Mouse (Mus musculus): Measurements from ENCODE around the gene Gm21698. TPM values are rescaled to one million over a fixed set of nuclear protein-coding genes. Genes with fewer than 3 reads are reported as not detected.
"Not testable (repeated sequence)": the region's sequence is repeated elsewhere in the genome, so short reads cannot be mapped to it uniquely, and the experiment has no call there.

Gm21698 gene
- not detected for total RNA-seq (2021)
- long read RNA-seq, experiment 1: 0 reads
- long read RNA-seq, experiment 2: 0 reads

- DNase-seq (ENCODE audit: low spot score in 2 of 2): not testable (repeated sequence)
These were observed at the start of gene Gm21698 for GRCm38 (mm10) chr5:25988550-25988949. Gene Gm21698 (minus strand): TSS chr5:25988650.

- not testable (repeated sequence) for DNase-seq (ENCODE audit: low spot score in 2 of 2)
These were observed 34.4 kb upstream of the Gm21698 start, which contains the start of gene Gm5862 for GRCm38 (mm10) chr5:26022816-26023215. Gene Gm5862 (minus strand): TSS chr5:26022916.

- not testable (repeated sequence) for DNase-seq (ENCODE audit: low spot score in 2 of 2)
These were observed 19.2 kb upstream of the Gm21698 start for GRCm38 (mm10) chr5:26007697-26008096.

- peak; percentile 19 to 21 for DNase-seq (ENCODE audit: low spot score in 2 of 2)
These were observed 18.7 kb upstream of the Gm21698 start for GRCm38 (mm10) chr5:26006937-26007695.

GRCm38 (mm10) chr5:26004698-26005097 lies 16.2 kb upstream of the Gm21698 start, which contains the start of gene Gm1979:
Gene Gm1979 (minus strand): TSS chr5:26004798.
- DNase-seq (ENCODE audit: low spot score in 2 of 2): not testable (repeated sequence)

- DNase-seq (ENCODE audit: low spot score in 2 of 2): not testable (repeated sequence)
These were observed 15.9 kb downstream of the Gm21698 start, which contains the start of gene Gm21680 for GRCm38 (mm10) chr5:25972563-25972962. Gene Gm21680 (minus strand): TSS chr5:25972663.

GRCm38 (mm10) chr5:25957050-25957449 lies 31.4 kb downstream of the Gm21698 start:
- DNase-seq (ENCODE audit: low spot score in 2 of 2): not testable (repeated sequence)

- DNase-seq (ENCODE audit: low spot score in 2 of 2): peak; percentile 11 to 18
These were observed 31.8 kb downstream of the Gm21698 start for GRCm38 (mm10) chr5:25956611-25957010.

- not testable (repeated sequence) for DNase-seq (ENCODE audit: low spot score in 2 of 2)
These were observed 34.1 kb downstream of the Gm21698 start, which contains the start of gene Gm21671 for GRCm38 (mm10) chr5:25954317-25954716. Gene Gm21671 (minus strand): TSS chr5:25954417.

GRCm38 (mm10) chr5:25945391-25945790 lies 43.1 kb downstream of the Gm21698 start:
- not testable (repeated sequence) for DNase-seq (ENCODE audit: low spot score in 2 of 2)

GRCm38 (mm10) chr5:25942281-25942680 lies 46.2 kb downstream of the Gm21698 start, which contains the start of gene Gm21663:
Gene Gm21663 (minus strand): TSS chr5:25942381.
- not testable (repeated sequence) for DNase-seq (ENCODE audit: low spot score in 2 of 2)

Other genes with a start within 250 kb of the Gm21698 start
- 10 to 100 TPM in 1 of 2 experiments, 1 to 10 TPM in 1; 5.7 to 11.3 TPM for gene Actr3b, start 228.7 kb downstream of the Gm21698 start, total RNA-seq (2021)
- not detected for gene Gm21663, start 46.3 kb downstream of the Gm21698 start, total RNA-seq (2021)
- not detected for gene Gm21671, start 34.2 kb downstream of the Gm21698 start, total RNA-seq (2021)
- not detected for gene Gm21680, start 16.0 kb downstream of the Gm21698 start, total RNA-seq (2021)
- gene Gm1979, start 16.1 kb upstream of the Gm21698 start, total RNA-seq (2021): not detected
- gene Gm5862, start 34.3 kb upstream of the Gm21698 start, total RNA-seq (2021): not detected
- gene Speer4a, start 50.9 kb upstream of the Gm21698 start, total RNA-seq (2021): under 1 TPM in 1 of 2 experiments, not detected in 1; 0.17 TPM
- not detected for gene Gm7347, start 69.9 kb upstream of the Gm21698 start, total RNA-seq (2021)
- not detected for gene Gm10471, start 100.6 kb upstream of the Gm21698 start, total RNA-seq (2021)
- not detected for gene 5031410I06Rik, start 116.7 kb upstream of the Gm21698 start, total RNA-seq (2021)
- gene Gm10220, start 132.8 kb upstream of the Gm21698 start, total RNA-seq (2021): not detected

Measured in adrenal gland, adult 18-20 months (tissue).